Mouse (Mus musculus) layer of hippocampus, adult 9-11 months (tissue): ENCODE results near the gene St7l.
A peak's percentile ranks its signal among the peaks of the same experiment; 100 is the strongest.
"Not testable (repeated sequence)": the region's sequence is repeated elsewhere in the genome, so short reads cannot be mapped to it uniquely, and the experiment has no call there.

Source experiments
- DNase-seq: peaks from one replicate; pipeline ENCODE4 v3.0.0; 2022

Gene St7l

GRCm38 (mm10) chr3:104863786-104864650 is at the start of gene St7l, which contains the start of gene Capza1:
TSS of gene St7l (plus strand) at chr3:104864005.
TSS of gene Capza1 (minus strand) at chr3:104864505.
- peak; percentile 87 for DNase-seq

DNA sequence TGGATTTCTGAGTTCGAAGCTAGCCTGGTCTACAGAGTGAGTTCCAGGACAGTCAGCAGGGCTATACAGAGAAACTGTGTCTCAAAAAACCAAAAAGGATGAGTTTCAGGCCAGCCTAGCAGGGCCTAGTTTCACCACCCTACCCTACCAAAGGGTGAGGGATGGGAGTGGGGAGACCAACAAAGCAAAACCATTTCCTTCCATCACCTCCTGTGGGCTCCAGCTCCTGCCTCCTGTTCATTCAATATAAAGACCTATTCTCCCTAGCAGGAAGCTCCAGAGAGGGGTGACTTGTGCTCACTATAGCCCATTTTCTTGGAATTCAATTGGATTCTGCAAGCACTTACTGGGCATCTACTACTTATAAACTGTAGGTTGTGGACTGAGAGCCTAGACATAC is 49.1 kb upstream of the St7l start:
- no peak for DNase-seq

DNA sequence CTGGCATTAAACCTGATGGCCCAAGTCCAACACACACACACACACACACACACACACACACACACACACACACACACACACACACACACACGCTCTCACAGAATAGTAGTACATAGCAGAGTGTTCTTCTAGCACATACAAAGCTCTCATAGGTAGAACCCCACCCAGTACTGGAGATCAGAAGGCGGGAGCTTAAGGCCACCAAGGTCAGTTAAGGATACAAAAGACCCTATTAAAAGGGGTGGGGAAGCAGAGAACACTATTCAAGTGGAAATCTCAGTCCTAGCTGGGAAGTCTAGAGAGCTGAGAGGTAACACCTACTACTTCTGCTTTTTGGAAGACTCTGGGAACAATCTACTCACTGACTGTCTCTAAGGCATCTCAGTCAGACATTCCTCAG is 48.5 kb upstream of the St7l start:
- no peak for DNase-seq

GRCm38 (mm10) chr3:104816130-104816529 is 47.7 kb upstream of the St7l start:
- no peak for DNase-seq

GRCm38 (mm10) chr3:104817481-104817990 is 46.3 kb upstream of the St7l start:
- peak; percentile 26 for DNase-seq

DNA sequence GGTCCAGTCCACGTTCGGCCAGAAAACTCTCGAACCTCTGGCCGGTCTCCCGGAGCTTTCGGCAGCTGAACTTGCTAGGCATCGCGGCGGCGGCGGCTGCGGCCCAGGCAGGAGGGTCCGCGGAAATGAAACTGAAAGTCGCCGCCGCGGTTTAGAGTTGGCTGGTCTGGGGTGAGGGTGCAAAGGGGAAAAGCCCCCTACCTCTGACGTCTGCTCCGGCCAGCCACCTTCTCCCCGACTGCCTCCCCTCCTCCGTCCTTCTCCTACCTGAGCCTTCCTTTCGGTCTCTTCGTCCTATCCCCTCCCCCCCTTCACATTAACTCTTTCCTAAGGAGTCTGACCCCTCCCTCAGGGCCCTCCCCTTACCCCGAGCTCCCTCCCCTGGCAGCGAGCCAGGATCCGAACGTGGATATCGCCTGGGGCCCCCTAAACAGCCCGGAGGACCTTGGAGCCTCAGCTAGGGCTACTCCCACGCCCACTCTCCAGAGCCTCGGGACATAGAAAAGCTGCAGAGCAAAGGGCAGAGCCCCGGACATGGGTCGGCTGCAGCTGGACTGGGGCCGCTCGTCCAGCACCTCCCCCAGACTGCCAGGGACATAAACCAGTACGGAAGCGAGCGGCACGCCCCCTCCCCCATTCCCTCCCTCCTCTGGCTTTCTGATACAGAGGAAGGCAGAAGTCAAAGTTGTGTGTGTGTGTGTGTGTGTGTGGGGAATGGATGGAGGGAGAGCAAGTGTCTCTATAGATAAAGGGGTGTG is 45.6 kb upstream of the St7l start, which contains the start of gene Mov10:
Gene Mov10 (minus strand): TSS at position 573 of the 758 bp plus-strand sequence.
- DNase-seq = peak; percentile 41

GRCm38 (mm10) chr3:104818749-104819134 is 45.1 kb upstream of the St7l start:
- no peak for DNase-seq

- no peak for DNase-seq
Observed at GRCm38 (mm10) chr3:104820426-104820825, 43.4 kb upstream of the St7l start.

DNA sequence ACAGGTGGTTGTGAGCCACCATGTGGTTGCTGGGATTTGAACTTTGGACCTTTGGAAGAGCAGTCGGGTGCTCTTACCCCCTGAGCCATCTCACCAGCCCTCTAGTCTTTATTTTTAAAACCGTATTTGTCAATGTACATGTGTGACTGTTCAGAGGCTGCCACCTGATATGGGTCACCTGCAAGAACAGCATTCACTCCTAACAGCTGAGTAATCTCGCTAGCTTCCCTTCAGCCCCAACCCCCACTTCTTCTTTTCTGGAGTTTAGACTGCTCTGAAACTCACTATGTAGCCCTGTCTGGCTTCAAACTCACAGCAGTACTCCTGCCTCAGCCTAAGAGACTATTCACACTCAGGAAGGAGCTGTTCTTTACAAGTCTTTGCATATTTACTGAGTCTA is 41.4 kb upstream of the St7l start:
- DNase-seq = no peak

DNA sequence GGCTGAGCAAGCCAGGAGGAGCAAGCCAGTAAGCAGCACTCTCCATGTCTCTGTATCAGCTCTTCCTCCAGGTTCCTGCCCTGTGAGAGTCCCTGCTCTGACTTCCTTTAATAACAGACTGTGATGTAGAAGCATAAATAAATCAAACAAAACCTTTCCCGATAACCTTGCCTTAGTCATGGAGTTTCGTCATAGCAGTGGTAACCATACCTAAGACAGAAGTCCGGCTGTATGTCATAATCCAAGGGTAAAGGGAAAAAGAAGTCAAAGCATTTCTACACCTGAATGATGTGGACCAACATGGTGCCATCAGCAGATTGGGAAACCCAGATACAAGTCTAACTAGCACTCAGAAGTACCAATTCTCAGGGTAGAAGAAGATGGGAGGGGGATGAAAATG is 28.0 kb upstream of the St7l start:
- no peak for DNase-seq

GRCm38 (mm10) chr3:104841049-104841448 is 22.8 kb upstream of the St7l start:
- no peak for DNase-seq

DNA sequence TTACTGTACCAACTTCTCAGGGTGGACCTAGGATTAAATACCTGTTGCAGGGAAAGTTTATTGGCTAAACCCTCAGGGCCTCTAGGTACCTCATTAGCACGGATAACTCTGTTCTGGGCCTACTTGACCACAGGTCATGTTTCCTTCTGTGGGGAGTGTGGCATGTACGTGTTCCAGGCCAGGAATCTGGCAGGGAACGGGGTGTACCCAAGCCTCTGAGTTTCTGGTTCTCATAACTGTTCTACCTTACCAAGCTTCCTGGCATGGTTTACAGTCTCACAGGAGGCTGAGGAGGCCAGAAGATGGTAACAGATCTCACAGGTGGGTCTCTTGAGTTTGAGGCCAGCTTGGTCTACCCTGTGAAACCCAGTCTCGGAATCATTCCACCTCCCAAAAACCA is 17.2 kb upstream of the St7l start:
- DNase-seq = no peak

DNA sequence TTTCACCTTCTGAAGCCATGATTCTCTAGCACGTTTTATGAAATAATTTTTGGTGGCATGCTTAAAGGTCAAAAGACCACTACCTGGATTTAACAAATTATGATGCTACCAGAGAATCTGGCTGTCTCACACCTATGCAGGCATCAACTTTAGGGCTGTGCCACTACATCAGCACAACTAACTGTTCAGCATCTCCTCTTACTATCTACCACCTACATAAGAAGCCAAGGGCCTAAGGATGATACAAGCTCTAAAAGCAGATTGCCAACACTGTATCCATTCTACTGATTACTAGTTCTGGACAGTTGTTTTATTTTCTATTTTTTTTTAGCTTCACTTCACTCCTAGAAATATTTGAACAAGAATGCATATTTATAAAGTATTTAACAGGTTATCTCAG is 9.3 kb upstream of the St7l start:
- no peak for DNase-seq

DNA sequence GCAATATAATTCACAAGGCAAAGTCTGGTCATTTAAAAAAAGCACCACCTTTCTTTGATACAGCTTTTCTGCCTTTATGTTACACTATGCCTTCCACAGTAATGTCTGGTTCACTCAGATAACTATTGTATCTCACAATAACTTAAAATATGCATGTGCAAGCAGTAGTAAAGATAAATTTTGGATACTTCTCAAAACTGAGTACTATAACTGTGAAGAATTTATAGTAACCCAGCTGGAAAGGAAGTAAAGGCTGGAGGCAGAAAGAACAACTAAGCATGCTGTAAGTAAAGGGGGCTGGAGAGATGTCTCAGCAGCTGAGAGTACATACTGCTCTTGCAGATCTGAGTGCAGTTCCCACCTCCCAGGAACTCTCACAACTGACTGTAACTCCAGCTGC is 8.9 kb upstream of the St7l start:
- no peak for DNase-seq

DNA sequence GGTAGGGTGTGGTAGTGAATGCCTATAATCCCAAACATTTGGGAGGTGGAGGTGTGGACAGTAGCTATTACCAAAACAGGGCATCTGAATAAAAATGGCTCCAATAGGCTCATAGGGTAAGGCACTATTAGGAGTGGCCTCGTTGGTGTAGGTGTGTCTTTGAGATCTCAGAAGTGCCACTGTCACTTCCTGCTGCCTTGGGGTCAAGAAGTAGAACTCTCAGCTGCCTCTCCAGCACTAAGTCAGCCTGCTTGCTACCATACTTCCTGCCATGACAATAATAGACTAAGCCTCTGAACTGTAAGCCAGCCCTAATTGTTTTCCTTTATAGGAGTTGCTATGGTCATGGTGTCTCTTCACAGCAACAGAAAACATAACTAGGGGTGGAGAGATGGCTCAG is 7.7 kb upstream of the St7l start:
- no peak for DNase-seq

GRCm38 (mm10) chr3:104858560-104858959 is 5.2 kb upstream of the St7l start:
- no peak for DNase-seq

GRCm38 (mm10) chr3:104864651-104865340 is 991 bp downstream of the St7l start:
- DNase-seq = peak; percentile 85

DNA sequence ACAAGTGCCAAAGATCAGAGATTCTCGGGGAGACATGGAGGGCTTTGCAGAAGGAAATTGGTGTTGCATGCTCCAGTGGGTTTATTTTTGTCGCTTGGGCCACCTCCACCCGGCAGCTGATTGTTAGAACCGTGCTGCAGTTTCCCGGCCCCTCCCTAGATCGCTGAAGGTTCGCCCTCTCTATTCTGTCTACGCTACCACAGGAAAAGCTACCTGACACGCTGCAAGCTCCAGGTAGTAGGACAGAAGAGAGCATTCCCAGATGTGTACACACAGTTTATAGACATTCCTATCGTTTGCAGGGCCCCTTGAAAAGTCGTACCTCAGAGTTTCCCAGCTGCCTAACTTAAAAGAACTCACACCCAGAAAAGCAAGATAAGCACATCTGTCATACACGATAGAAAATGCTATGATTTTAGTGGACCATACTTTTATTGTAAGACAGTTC is 1.6 kb downstream of the St7l start:
- no peak for DNase-seq

DNA sequence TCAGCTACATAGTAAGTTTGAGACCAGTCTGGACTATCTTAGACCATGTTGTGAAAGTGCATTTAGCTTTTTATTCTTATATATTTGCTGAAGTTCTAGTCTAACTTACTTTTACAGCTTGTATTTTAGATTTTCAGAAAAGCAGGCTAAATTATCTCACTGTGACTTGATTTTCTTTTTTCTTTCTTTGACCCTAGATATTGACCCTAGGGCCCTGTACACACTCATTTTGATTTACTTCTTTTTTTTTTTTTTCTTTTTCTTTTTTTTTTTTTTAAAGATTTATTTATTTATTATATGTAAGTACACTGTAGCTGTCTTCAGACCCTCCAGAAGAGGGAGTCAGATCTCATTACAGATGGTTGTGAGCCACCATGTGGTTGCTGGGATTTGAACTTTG is 2.9 kb downstream of the St7l start:
- DNase-seq = not testable (repeated sequence)

- DNase-seq = no peak
Observed at GRCm38 (mm10) chr3:104869611-104870010, 5.8 kb downstream of the St7l start.

GRCm38 (mm10) chr3:104888585-104888984 is 24.8 kb downstream of the St7l start:
- DNase-seq = no peak

DNA sequence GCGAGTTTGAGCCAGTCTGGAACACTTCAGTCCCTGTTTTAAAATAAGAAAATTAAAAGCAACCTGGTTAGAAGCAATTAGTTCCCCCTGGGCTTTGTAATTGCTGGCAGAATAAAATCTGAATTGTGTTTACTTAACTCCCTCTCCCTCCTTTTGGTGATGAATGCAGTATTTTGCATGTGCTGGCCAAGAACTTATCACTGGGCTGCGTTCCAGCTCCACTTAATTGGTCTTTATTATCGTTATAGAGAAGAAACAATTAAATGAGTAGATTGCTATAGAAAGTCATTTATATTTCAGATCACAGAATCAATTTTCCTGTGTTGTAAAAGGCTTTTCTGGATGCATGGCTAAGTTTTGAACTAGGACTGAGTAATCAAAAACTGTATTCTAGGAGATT is 32.3 kb downstream of the St7l start:
- DNase-seq = no peak

DNA sequence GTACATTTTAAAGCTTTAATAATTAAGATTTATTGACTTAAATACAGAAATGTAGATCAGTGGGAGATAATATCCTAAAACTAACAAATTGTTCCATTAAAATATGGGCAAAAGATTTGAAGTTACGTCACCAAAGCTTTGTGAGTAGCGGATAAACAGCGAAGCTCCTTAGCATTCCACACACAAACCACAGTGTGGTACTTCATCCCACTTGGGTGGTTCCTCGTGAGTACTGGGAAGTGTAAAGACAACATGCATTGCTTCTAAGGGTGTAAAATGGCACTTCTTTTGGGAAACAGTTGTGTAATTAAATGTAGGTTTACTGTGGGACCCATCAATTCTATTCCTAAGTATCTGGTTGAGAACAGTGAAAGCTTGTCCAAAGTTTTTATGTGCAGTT is 37.3 kb downstream of the St7l start:
- no peak for DNase-seq
